Mouse (Mus musculus): ENCODE data around the gene Neil1. TPM values are rescaled to one million over a fixed set of nuclear protein-coding genes. Genes with fewer than 3 reads are reported as not detected.
A peak's percentile ranks its signal among the peaks of the same experiment; 100 is the strongest.

The Neil1 gene
- polyA plus RNA-seq (2015; fragmentation: Nextera tagmentation; extraction: Ambion mirVana) = 8.8 and 9.3 TPM in 2 replicates

- Histone ChIP-seq H3K9me3 (ENCODE audit: low read length) (no peaks in the 10 kb centered on the region), H3K9ac (replicated peaks; ENCODE audit: low read length) (peak within 1 kb of the TSS; percentile 79), H3K4me3 (ENCODE audit: low read length) (peak within 1 kb of the TSS; percentile 58), H3K27ac (ENCODE audit: low read length) (peak within 1 kb of the TSS; percentile 90), H3K4me1 (ENCODE audit: insufficient read depth, low read length) (peaks cover 21% of the 10 kb centered on the region), H3K27me3 (ENCODE audit: insufficient read depth, low read length) (no peaks in the 10 kb centered on the region), H3K36me3 (ENCODE audit: insufficient read depth, low read length) (peaks cover 4% of the 10 kb centered on the region; the same call in 1 of the 2 replicates), H3K4me2 (replicated peaks; ENCODE audit: low read depth, low read length) (peak within 1 kb of the TSS; percentile 68)
- WGBS = 1% methylated on average over 27 of the region's 27 CpGs
- ATAC-seq (ENCODE audit: low FRiP score, low TSS enrichment) = peak; percentile 95
Observed at GRCm38 (mm10) chr9:57148144-57148878, at the start of gene Neil1. Gene Neil1, minus strand, starts transcription at chr9:57148305.

- Histone ChIP-seq H3K27me3 (ENCODE audit: insufficient read depth, low read length) (no peaks in the 10 kb centered on the region), H3K4me3 (ENCODE audit: low read length) (no peak overlapping the region), H3K9ac (replicated peaks; ENCODE audit: low read length) (no peak overlapping the region), H3K4me2 (replicated peaks; ENCODE audit: low read depth, low read length) (no peak overlapping the region), H3K27ac (ENCODE audit: low read length) (no peak overlapping the region), H3K9me3 (ENCODE audit: low read length) (no peaks in the 10 kb centered on the region), H3K4me1 (ENCODE audit: insufficient read depth, low read length) (no peaks in the 10 kb centered on the region), H3K36me3 (ENCODE audit: insufficient read depth, low read length) (no peaks in the 10 kb centered on the region)
- WGBS = 78% methylated on average over 8 of the region's 8 CpGs
- no peak for ATAC-seq (ENCODE audit: low FRiP score, low TSS enrichment)
Observed at GRCm38 (mm10) chr9:57197414-57197813, 49.3 kb upstream of the Neil1 start.

GRCm38 (mm10) chr9:57196708-57197107, 48.6 kb upstream of the Neil1 start:
- H3K27ac ChIP-seq (ENCODE audit: low read length) = no peak overlapping the region
- no peaks in the 10 kb centered on the region for H3K36me3 ChIP-seq (ENCODE audit: insufficient read depth, low read length)
- no peak overlapping the region for H3K4me3 ChIP-seq (ENCODE audit: low read length)
- no peak overlapping the region for H3K4me2 ChIP-seq (replicated peaks; ENCODE audit: low read depth, low read length)
- no peaks in the 10 kb centered on the region for H3K4me1 ChIP-seq (ENCODE audit: insufficient read depth, low read length)
- H3K9ac ChIP-seq (replicated peaks; ENCODE audit: low read length) = no peak overlapping the region
- WGBS = 67% methylated on average over 3 of the region's 3 CpGs
- no peaks in the 10 kb centered on the region for H3K9me3 ChIP-seq (ENCODE audit: low read length)
- no peak for ATAC-seq (ENCODE audit: low FRiP score, low TSS enrichment)
- no peaks in the 10 kb centered on the region for H3K27me3 ChIP-seq (ENCODE audit: insufficient read depth, low read length)

GRCm38 (mm10) chr9:57168411-57168810, 20.3 kb upstream of the Neil1 start:
- Histone ChIP-seq H3K27me3 (ENCODE audit: insufficient read depth, low read length) (no peaks in the 10 kb centered on the region), H3K9ac (replicated peaks; ENCODE audit: low read length) (no peak overlapping the region), H3K9me3 (ENCODE audit: low read length) (no peaks in the 10 kb centered on the region), H3K4me3 (ENCODE audit: low read length) (no peak overlapping the region), H3K27ac (ENCODE audit: low read length) (no peak overlapping the region), H3K36me3 (ENCODE audit: insufficient read depth, low read length) (no peaks in the 10 kb centered on the region), H3K4me1 (ENCODE audit: insufficient read depth, low read length) (no peaks in the 10 kb centered on the region), H3K4me2 (replicated peaks; ENCODE audit: low read depth, low read length) (no peak overlapping the region)
- WGBS = 51% methylated on average over 5 of the region's 5 CpGs
- ATAC-seq (ENCODE audit: low FRiP score, low TSS enrichment) = no peak

GRCm38 (mm10) chr9:57166173-57166572, 18.1 kb upstream of the Neil1 start:
- Histone ChIP-seq H3K36me3 (ENCODE audit: insufficient read depth, low read length) (no peaks in the 10 kb centered on the region), H3K4me2 (replicated peaks; ENCODE audit: low read depth, low read length) (no peak overlapping the region), H3K9me3 (ENCODE audit: low read length) (no peaks in the 10 kb centered on the region), H3K4me3 (ENCODE audit: low read length) (no peak overlapping the region), H3K27ac (ENCODE audit: low read length) (peak overlapping the region; percentile 73; the same call in 1 of the 2 replicates), H3K27me3 (ENCODE audit: insufficient read depth, low read length) (no peaks in the 10 kb centered on the region), H3K4me1 (ENCODE audit: insufficient read depth, low read length) (no peaks in the 10 kb centered on the region), H3K9ac (replicated peaks; ENCODE audit: low read length) (no peak overlapping the region)
- 83% methylated on average over 2 of the region's 2 CpGs for WGBS
- no peak for ATAC-seq (ENCODE audit: low FRiP score, low TSS enrichment)

- no peak for ATAC-seq (ENCODE audit: low FRiP score, low TSS enrichment)
- WGBS = 48% methylated on average over 2 of the region's 2 CpGs
Observed at GRCm38 (mm10) chr9:57163137-57163536, 15.0 kb upstream of the Neil1 start.

GRCm38 (mm10) chr9:57162496-57162895, 14.4 kb upstream of the Neil1 start:
- Histone ChIP-seq H3K27me3 (ENCODE audit: insufficient read depth, low read length) (no peaks in the 10 kb centered on the region), H3K4me2 (replicated peaks; ENCODE audit: low read depth, low read length) (no peak overlapping the region), H3K4me3 (ENCODE audit: low read length) (no peak overlapping the region), H3K27ac (ENCODE audit: low read length) (no peak overlapping the region), H3K4me1 (ENCODE audit: insufficient read depth, low read length) (peaks cover 2% of the 10 kb centered on the region), H3K36me3 (ENCODE audit: insufficient read depth, low read length) (no peaks in the 10 kb centered on the region), H3K9ac (replicated peaks; ENCODE audit: low read length) (no peak overlapping the region), H3K9me3 (ENCODE audit: low read length) (no peaks in the 10 kb centered on the region)
- ATAC-seq (ENCODE audit: low FRiP score, low TSS enrichment) = no peak
- 6% methylated on average over 3 of the region's 3 CpGs for WGBS

More at GRCm38 (mm10) chr9:57163137-57163536, 15.0 kb upstream of the Neil1 start:
- Histone ChIP-seq H3K9me3 (ENCODE audit: low read length) (no peaks in the 10 kb centered on the region), H3K27ac (ENCODE audit: low read length) (no peak overlapping the region), H3K36me3 (ENCODE audit: insufficient read depth, low read length) (no peaks in the 10 kb centered on the region), H3K4me3 (ENCODE audit: low read length) (no peak overlapping the region), H3K27me3 (ENCODE audit: insufficient read depth, low read length) (no peaks in the 10 kb centered on the region), H3K9ac (replicated peaks; ENCODE audit: low read length) (no peak overlapping the region), H3K4me1 (ENCODE audit: insufficient read depth, low read length) (no peaks in the 10 kb centered on the region), H3K4me2 (replicated peaks; ENCODE audit: low read depth, low read length) (no peak overlapping the region)

- Histone ChIP-seq H3K27me3 (ENCODE audit: insufficient read depth, low read length) (no peaks in the 10 kb centered on the region), H3K4me3 (ENCODE audit: low read length) (peak overlapping the region; percentile 91), H3K9me3 (ENCODE audit: low read length) (no peaks in the 10 kb centered on the region), H3K4me1 (ENCODE audit: insufficient read depth, low read length) (peaks cover 8% of the 10 kb centered on the region), H3K36me3 (ENCODE audit: insufficient read depth, low read length) (peaks cover 12% of the 10 kb centered on the region), H3K27ac (ENCODE audit: low read length) (0 out of 2 replicates have a peak overlapping the region, but pooled peaks have one; percentile 37), H3K4me2 (replicated peaks; ENCODE audit: low read depth, low read length) (peak overlapping the region; percentile 99), H3K9ac (replicated peaks; ENCODE audit: low read length) (peak overlapping the region; percentile 87)
- 39% methylated on average over 11 of the region's 11 CpGs for WGBS
- no peak for ATAC-seq (ENCODE audit: low FRiP score, low TSS enrichment)
Observed at GRCm38 (mm10) chr9:57158506-57158905, 10.4 kb upstream of the Neil1 start.

- Histone ChIP-seq H3K36me3 (ENCODE audit: insufficient read depth, low read length) (peaks cover 12% of the 10 kb centered on the region), H3K27me3 (ENCODE audit: insufficient read depth, low read length) (no peaks in the 10 kb centered on the region), H3K9me3 (ENCODE audit: low read length) (no peaks in the 10 kb centered on the region), H3K4me3 (ENCODE audit: low read length) (peak within 1 kb of the TSS; percentile 91), H3K4me1 (ENCODE audit: insufficient read depth, low read length) (peaks cover 8% of the 10 kb centered on the region), H3K4me2 (replicated peaks; ENCODE audit: low read depth, low read length) (peak within 1 kb of the TSS; percentile 99), H3K9ac (replicated peaks; ENCODE audit: low read length) (peak within 1 kb of the TSS; percentile 87), H3K27ac (ENCODE audit: low read length) (0 out of 2 replicates have a peak within 1 kb of the TSS, but pooled peaks have one; percentile 37)
- peak; percentile 80 for ATAC-seq (ENCODE audit: low FRiP score, low TSS enrichment)
- under 1% methylated on average over 24 of the region's 24 CpGs for WGBS
Observed at GRCm38 (mm10) chr9:57158013-57158470, 9.9 kb upstream of the Neil1 start, which contains the start of gene Commd4. Gene Commd4, minus strand, starts transcription at chr9:57158331.

- H3K36me3 ChIP-seq (ENCODE audit: insufficient read depth, low read length) = peaks cover 12% of the 10 kb centered on the region
- 26% methylated on average over 13 of the region's 13 CpGs for WGBS
- peak overlapping the region; percentile 99 for H3K4me2 ChIP-seq (replicated peaks; ENCODE audit: low read depth, low read length)
- no peak for ATAC-seq (ENCODE audit: low FRiP score, low TSS enrichment)
- H3K9me3 ChIP-seq (ENCODE audit: low read length) = no peaks in the 10 kb centered on the region
- H3K9ac ChIP-seq (replicated peaks; ENCODE audit: low read length) = peak overlapping the region; percentile 87
- H3K4me1 ChIP-seq (ENCODE audit: insufficient read depth, low read length) = peaks cover 8% of the 10 kb centered on the region
- H3K27ac ChIP-seq (ENCODE audit: low read length) = no peak overlapping the region
- no peaks in the 10 kb centered on the region for H3K27me3 ChIP-seq (ENCODE audit: insufficient read depth, low read length)
- H3K4me3 ChIP-seq (ENCODE audit: low read length) = peak overlapping the region; percentile 91
Observed at GRCm38 (mm10) chr9:57157499-57157898, 9.4 kb upstream of the Neil1 start.
